10 mouse cellular contexts compared by ENCODE assay signal in genomic region chr2:115901007-115901406, GRCm38 (mm10).
"Had no signal": no experiment of that assay in that cellular context is flagged by ENCODE, and none has a peak within 500 bp of the region (broad histone marks: within the 10 kb centered on the region; RNA-seq: fewer than 3 reads in every experiment).

No protein-coding gene starts in this region.

- ATAC-seq: lung, postnatal 0 days; midbrain, embryonic 13.5 days had no signal

- H3K4me1 ChIP-seq: liver, embryonic 15.5 days had no signal

- H3K36me3 ChIP-seq: limb, embryonic 10.5 days; liver, embryonic 15.5 days; midbrain, embryonic 13.5 days had no signal

- H3K4me3 ChIP-seq: limb, embryonic 10.5 days; liver, embryonic 15.5 days; midbrain, embryonic 13.5 days had no signal

- DNase-seq: kidney, postnatal 14 days; lung, adult 2 months; lung, postnatal 36 days; thymus, postnatal 4 days had no signal

- H3K27ac ChIP-seq: limb, embryonic 10.5 days; liver, embryonic 15.5 days; midbrain, embryonic 13.5 days; stomach, postnatal 0 days had no signal

- H3K9ac ChIP-seq: liver, embryonic 15.5 days; midbrain, embryonic 13.5 days had no signal

- H3K4me2 ChIP-seq: liver, embryonic 11.5 days; liver, embryonic 15.5 days; midbrain, embryonic 13.5 days had no signal

- H3K27me3 ChIP-seq: liver, embryonic 15.5 days; midbrain, embryonic 13.5 days had no signal

- H3K9me3 ChIP-seq: limb, embryonic 10.5 days; liver, embryonic 15.5 days; midbrain, embryonic 13.5 days had no signal
